Mouse (Mus musculus): Measurements from ENCODE around the gene Zmynd19. TPM values are rescaled to one million over a fixed set of nuclear protein-coding genes. Genes with fewer than 3 reads are reported as not detected.

Gene Zmynd19
- polyA plus RNA-seq, 1 experiment from 2014 or later, result 16.3 TPM

DNA sequence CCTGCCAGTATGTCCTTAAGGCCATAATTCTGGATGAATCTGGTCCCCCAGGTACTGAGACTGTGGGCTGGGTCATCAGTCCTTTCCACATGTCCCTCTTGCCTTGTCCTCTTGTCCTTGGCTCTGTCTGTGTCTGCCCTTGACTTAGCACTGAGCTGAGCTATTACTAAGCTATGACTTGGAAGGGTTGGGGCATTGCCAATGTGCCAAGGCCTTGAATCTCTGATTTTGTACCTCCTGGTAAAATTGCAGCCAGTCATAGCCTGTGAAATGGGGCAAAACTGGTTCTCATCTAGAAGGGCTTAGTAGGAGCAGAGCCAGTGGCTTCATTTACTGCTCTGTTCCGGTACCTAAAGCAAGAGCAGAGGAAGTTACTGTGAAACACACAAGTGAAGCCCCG lies 46.9 kb downstream of the Zmynd19 start:
- Histone ChIP-seq H3K4me3 (no peak overlapping the region), H3K27ac (no peak overlapping the region), H3K4me2 (no peak overlapping the region), H3K9me3 (no peaks in the 10 kb centered on the region), H3K27me3 (no peaks in the 10 kb centered on the region), H3K36me3 (no peaks in the 10 kb centered on the region), H3K4me1 (no peaks in the 10 kb centered on the region), H3K9ac (no peak overlapping the region)
- WGBS, result 86% methylated on average over 2 of the region's 2 CpGs
- no peak for ATAC-seq (ENCODE audit: borderline replicate concordance, extremely low read depth, low FRiP score, low TSS enrichment)

- ATAC-seq (ENCODE audit: borderline replicate concordance, extremely low read depth, low FRiP score, low TSS enrichment), result no peak
- H3K27me3 ChIP-seq, result no peaks in the 10 kb centered on the region
- WGBS, result 56% methylated on average over 3 of the region's 3 CpGs
- H3K4me3 ChIP-seq, result no peak overlapping the region
- H3K9me3 ChIP-seq, result no peaks in the 10 kb centered on the region
- H3K27ac ChIP-seq, result no peak overlapping the region
- H3K4me2 ChIP-seq, result no peak overlapping the region
- no peaks in the 10 kb centered on the region for H3K4me1 ChIP-seq
- H3K9ac ChIP-seq, result no peak overlapping the region
- H3K36me3 ChIP-seq, result no peaks in the 10 kb centered on the region
These were observed 51.1 kb downstream of the Zmynd19 start for GRCm38 (mm10) chr2:25000544-25001235.

- Histone ChIP-seq H3K9me3 (no peaks in the 10 kb centered on the region), H3K27me3 (no peaks in the 10 kb centered on the region), H3K9ac (no peak overlapping the region), H3K36me3 (no peaks in the 10 kb centered on the region), H3K27ac (no peak overlapping the region), H3K4me1 (no peaks in the 10 kb centered on the region), H3K4me3 (no peak overlapping the region), H3K4me2 (no peak overlapping the region)
- 78% methylated on average over 9 of the region's 9 CpGs for WGBS
- ATAC-seq (ENCODE audit: borderline replicate concordance, extremely low read depth, low FRiP score, low TSS enrichment), result no peak
These were observed 54.6 kb downstream of the Zmynd19 start for GRCm38 (mm10) chr2:25003946-25004786.

GRCm38 (mm10) chr2:25006767-25007166 lies 57.2 kb downstream of the Zmynd19 start:
- no peaks in the 10 kb centered on the region for H3K4me1 ChIP-seq
- H3K27me3 ChIP-seq, result no peaks in the 10 kb centered on the region
- no peak overlapping the region for H3K9ac ChIP-seq
- H3K4me3 ChIP-seq, result no peak overlapping the region
- no peaks in the 10 kb centered on the region for H3K9me3 ChIP-seq
- no peak overlapping the region for H3K27ac ChIP-seq
- WGBS, result 87% methylated on average over 1 of the region's 1 CpGs
- H3K4me2 ChIP-seq, result no peak overlapping the region
- no peaks in the 10 kb centered on the region for H3K36me3 ChIP-seq
- ATAC-seq (ENCODE audit: borderline replicate concordance, extremely low read depth, low FRiP score, low TSS enrichment), result no peak

DNA sequence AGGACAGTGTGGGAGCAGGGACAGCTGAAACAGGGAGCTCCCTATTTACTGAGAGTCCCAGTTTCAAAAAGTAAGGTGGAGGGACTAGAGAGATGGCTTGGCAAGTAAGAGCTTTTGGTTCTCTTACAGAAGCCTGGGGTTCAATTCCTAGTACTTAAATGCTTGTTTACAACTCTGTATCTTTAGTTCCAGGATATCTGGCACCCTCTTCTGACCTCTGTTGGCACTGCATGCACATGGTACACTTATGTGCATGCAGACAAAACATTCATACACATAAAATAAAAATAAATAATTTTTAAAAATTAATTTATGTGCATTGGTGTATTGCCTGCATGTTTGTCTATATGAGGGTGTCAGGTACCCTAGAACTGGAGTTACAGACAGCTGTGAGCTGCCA lies 58.7 kb downstream of the Zmynd19 start:
- H3K4me1 ChIP-seq, result no peaks in the 10 kb centered on the region
- no peak for ATAC-seq (ENCODE audit: borderline replicate concordance, extremely low read depth, low FRiP score, low TSS enrichment)
- H3K27me3 ChIP-seq, result no peaks in the 10 kb centered on the region
- H3K36me3 ChIP-seq, result no peaks in the 10 kb centered on the region
- H3K4me3 ChIP-seq, result no peak overlapping the region
- no peak overlapping the region for H3K27ac ChIP-seq
- no peak overlapping the region for H3K4me2 ChIP-seq
- no peaks in the 10 kb centered on the region for H3K9me3 ChIP-seq
- no peak overlapping the region for H3K9ac ChIP-seq

Small RNAs within 50 kb of the gene (microRNA-seq; reads per million reads assigned to microRNA genes)
- gene Gm22875, result not detected

Other genes starting within 250 kb of the Zmynd19 start
- 0.23 and 0.31 TPM in 2 replicates for gene Cacna1b, start 186.6 kb upstream of the Zmynd19 start, polyA plus RNA-seq (2015; fragmentation: Nextera tagmentation; extraction: Ambion mirVana)
- 89.4 and 91.7 TPM in 2 replicates for gene Ehmt1, start 30.2 kb upstream of the Zmynd19 start, polyA plus RNA-seq (2015; fragmentation: Nextera tagmentation; extraction: Ambion mirVana)
- 98.8 and 116 TPM in 2 replicates for gene Arrdc1, start 14.5 kb upstream of the Zmynd19 start, polyA plus RNA-seq (2015; fragmentation: Nextera tagmentation; extraction: Ambion mirVana)
- 24.5 and 26.0 TPM in 2 replicates for gene Dph7, start 12.6 kb downstream of the Zmynd19 start, polyA plus RNA-seq (2015; fragmentation: Nextera tagmentation; extraction: Ambion mirVana)
- 106 and 114 TPM in 2 replicates for gene Mrpl41, start 25.3 kb downstream of the Zmynd19 start, polyA plus RNA-seq (2015; fragmentation: Nextera tagmentation; extraction: Ambion mirVana)
- 5.1 and 7.9 TPM in 2 replicates for gene Pnpla7, start 26.2 kb downstream of the Zmynd19 start, polyA plus RNA-seq (2015; fragmentation: Nextera tagmentation; extraction: Ambion mirVana)
- gene Nsmf, start 104.6 kb downstream of the Zmynd19 start, polyA plus RNA-seq (2015; fragmentation: Nextera tagmentation; extraction: Ambion mirVana), result 67.3 and 71.1 TPM in 2 replicates
- gene Entpd8, start 130.5 kb downstream of the Zmynd19 start, polyA plus RNA-seq (2015; fragmentation: Nextera tagmentation; extraction: Ambion mirVana), result 0.31 and 0.52 TPM in 2 replicates
- 1.0 and 1.1 TPM in 2 replicates for gene Noxa1, start 145.4 kb downstream of the Zmynd19 start, polyA plus RNA-seq (2015; fragmentation: Nextera tagmentation; extraction: Ambion mirVana)
- gene Nrarp, start 231.0 kb downstream of the Zmynd19 start, polyA plus RNA-seq (2015; fragmentation: Nextera tagmentation; extraction: Ambion mirVana), result 15.7 and 16.0 TPM in 2 replicates
- 8.8 and 11.7 TPM in 2 replicates for gene Tor4a, start 247.1 kb downstream of the Zmynd19 start, polyA plus RNA-seq (2015; fragmentation: Nextera tagmentation; extraction: Ambion mirVana)